Mouse (Mus musculus): ENCODE measurements at regions not wholly inside any gene's neighbourhood (a gene's known extent, or its start where the extent isn't known, plus 50 kb on each side); places are given as distances from the start of the nearest gene placed in this dataset.
A peak's percentile ranks its signal among the peaks of the same experiment; 100 is the strongest.

- DNase-seq (ENCODE audit: low spot score): no peak
These were observed 62.3 kb downstream of the Zfp706 start for GRCm38 (mm10) chr15:36945309-36945708.

GRCm38 (mm10) chr15:36944556-36945171 is 62.9 kb downstream of the Zfp706 start:
- DNase-seq (ENCODE audit: low spot score): no peak

- no peak for DNase-seq (ENCODE audit: low spot score)
These were observed 64.0 kb downstream of the Zfp706 start for GRCm38 (mm10) chr15:36943492-36944112.

GRCm38 (mm10) chr15:36942261-36942660 is 65.3 kb downstream of the Zfp706 start:
- DNase-seq (ENCODE audit: low spot score): no peak

GRCm38 (mm10) chr15:36941741-36942140 is 65.8 kb downstream of the Zfp706 start:
- no peak for DNase-seq (ENCODE audit: low spot score)

- no peak for DNase-seq (ENCODE audit: low spot score)
These were observed 68.0 kb downstream of the Zfp706 start for GRCm38 (mm10) chr15:36939608-36940007.

- no peak for DNase-seq (ENCODE audit: low spot score)
These were observed 68.4 kb downstream of the Zfp706 start for GRCm38 (mm10) chr15:36939153-36939552.

GRCm38 (mm10) chr15:36938511-36939150 is 68.9 kb downstream of the Zfp706 start:
- peak; percentile 80 for DNase-seq (ENCODE audit: low spot score)

GRCm38 (mm10) chr15:36937757-36938498 is 69.6 kb downstream of the Zfp706 start:
- no peak for DNase-seq (ENCODE audit: low spot score)

GRCm38 (mm10) chr15:36937067-36937657 is 70.4 kb downstream of the Zfp706 start:
- DNase-seq (ENCODE audit: low spot score): no peak

GRCm38 (mm10) chr15:36934801-36935200 is 72.8 kb downstream of the Zfp706 start:
- no peak for DNase-seq (ENCODE audit: low spot score)

GRCm38 (mm10) chr15:36933581-36933991 is 74.0 kb downstream of the Zfp706 start:
- no peak for DNase-seq (ENCODE audit: low spot score)

- no peak for DNase-seq (ENCODE audit: low spot score)
These were observed 76.1 kb downstream of the Zfp706 start for GRCm38 (mm10) chr15:36931460-36931859.

- no peak for DNase-seq (ENCODE audit: low spot score)
These were observed 77.1 kb downstream of the Zfp706 start for GRCm38 (mm10) chr15:36930433-36930832.

GRCm38 (mm10) chr15:36929786-36930185 is 77.8 kb downstream of the Zfp706 start:
- no peak for DNase-seq (ENCODE audit: low spot score)

- no peak for DNase-seq (ENCODE audit: low spot score)
These were observed 78.5 kb downstream of the Zfp706 start for GRCm38 (mm10) chr15:36929088-36929487.

GRCm38 (mm10) chr15:36928678-36929077 is 78.9 kb downstream of the Zfp706 start:
- DNase-seq (ENCODE audit: low spot score): no peak

- DNase-seq (ENCODE audit: low spot score): no peak
These were observed 80.1 kb downstream of the Zfp706 start for GRCm38 (mm10) chr15:36927436-36927835.

- peak; percentile 48 for DNase-seq (ENCODE audit: low spot score)
These were observed 83.4 kb downstream of the Zfp706 start for GRCm38 (mm10) chr15:36924171-36924570.

GRCm38 (mm10) chr15:36921384-36921783 is 86.2 kb downstream of the Zfp706 start:
- no peak for DNase-seq (ENCODE audit: low spot score)

GRCm38 (mm10) chr15:36920886-36921285 is 86.7 kb downstream of the Zfp706 start:
- no peak for DNase-seq (ENCODE audit: low spot score)

- no peak for DNase-seq (ENCODE audit: low spot score)
These were observed 87.9 kb downstream of the Zfp706 start for GRCm38 (mm10) chr15:36919704-36920103.

Data from ovary, postnatal 14 days (tissue).